Mouse (Mus musculus): ENCODE measurements around the gene Maml3.

Maml3 gene

GRCm38 (mm10) chr3:51730662-51731061, 374.2 kb downstream of the Maml3 start:
- ChIA-PET CTCF (interaction anchor here in 2 of 4 experiments (0.6 to 0.9 kb wide), 3 partner anchors 22 to 916 kb away, joined by 3 to 4 read pairs (median 3); no protein-coding TSS in a partner anchor), POLR2A (interaction anchor here in 2 of 4 experiments (0.6 to 1.0 kb wide), 3 partner anchors 9 to 329 kb away, joined by 3 to 8 read pairs (median 3); no protein-coding TSS in a partner anchor)

DNA sequence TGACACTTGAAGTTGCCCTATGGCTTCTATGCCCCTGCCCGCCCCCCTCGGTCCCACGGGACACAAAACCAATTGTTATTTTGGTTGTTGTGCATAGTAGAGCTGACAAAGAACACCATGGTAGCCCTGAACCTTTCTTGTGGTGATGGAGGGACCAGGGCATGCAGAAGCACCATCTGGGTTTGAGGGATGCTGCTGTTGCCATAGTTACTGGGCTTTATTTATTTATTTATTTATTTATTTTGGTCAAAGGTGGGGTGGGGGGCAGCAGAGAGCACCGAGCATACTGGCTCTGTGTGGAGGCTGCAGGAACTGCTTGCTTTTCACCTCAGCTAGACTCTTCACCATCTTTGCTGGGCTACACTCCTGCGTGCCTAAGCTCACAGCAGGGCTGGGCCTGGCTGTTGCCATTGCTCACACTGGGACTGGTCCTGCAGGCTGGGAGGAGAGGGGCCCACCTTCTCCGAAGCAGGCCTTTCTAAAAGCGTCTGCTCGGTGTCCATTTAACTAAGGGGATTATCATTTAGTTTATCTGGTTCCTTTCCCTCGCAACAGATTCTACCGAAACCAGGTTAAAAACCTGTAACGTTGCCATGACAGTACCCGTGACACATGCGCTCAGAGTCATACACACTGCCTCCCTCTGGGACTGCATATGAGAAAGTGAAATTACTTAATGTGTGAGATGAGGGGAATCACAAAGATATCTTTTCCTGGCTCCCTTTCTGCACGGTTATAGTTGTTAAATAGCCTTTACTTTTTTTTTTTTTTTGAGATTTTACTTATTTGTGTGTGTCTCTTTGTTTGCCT, 375.6 kb downstream of the Maml3 start:
- ChIA-PET POLR2A (interaction anchor here in 1 of 4 experiments (0.7 kb wide), 1 partner anchor 32 kb away, joined by 6 read pairs; no protein-coding TSS in a partner anchor), CTCF (no interaction called here)

GRCm38 (mm10) chr3:51728456-51728855, 376.4 kb downstream of the Maml3 start:
- ChIA-PET POLR2A (interaction anchor here in 1 of 4 experiments (0.6 kb wide), 2 partner anchors 24 to 250 kb away, joined by 3 read pairs; no protein-coding TSS in a partner anchor), CTCF (no interaction called here)

- ChIA-PET POLR2A (interaction anchor here in 1 of 4 experiments (0.6 kb wide), 2 partner anchors 23 to 250 kb away, joined by 3 read pairs; no protein-coding TSS in a partner anchor), CTCF (no interaction called here)
These were observed 376.9 kb downstream of the Maml3 start for GRCm38 (mm10) chr3:51727968-51728367.

- ChIA-PET POLR2A (no interaction called here), CTCF (no interaction called here)
These were observed 377.4 kb downstream of the Maml3 start for GRCm38 (mm10) chr3:51727487-51727886.

DNA sequence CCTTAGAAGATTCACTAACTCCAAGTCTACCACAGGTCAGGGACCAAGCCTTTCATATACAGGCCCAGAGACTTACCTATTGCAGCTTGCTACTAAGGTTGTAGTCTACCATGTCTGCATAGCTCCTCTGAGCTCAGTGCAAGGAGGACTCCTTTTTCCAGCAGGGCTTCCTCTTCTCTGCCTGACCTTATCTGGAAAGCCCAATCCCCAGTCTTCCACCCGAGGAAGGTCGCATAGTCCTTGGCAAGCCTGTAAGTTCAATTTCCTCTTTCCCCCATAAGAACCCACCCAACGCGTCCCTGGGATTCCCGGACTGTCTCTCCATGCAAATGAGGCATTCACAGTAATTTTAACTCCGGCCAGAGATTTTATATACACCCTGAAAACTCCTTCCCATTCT, 378.6 kb downstream of the Maml3 start:
- ChIA-PET CTCF (interaction anchor here in 2 of 4 experiments (1.4 to 2.1 kb wide), 2 partner anchors 25 to 187 kb away, joined by 3 to 5 read pairs; no protein-coding TSS in a partner anchor), POLR2A (no interaction called here)

DNA sequence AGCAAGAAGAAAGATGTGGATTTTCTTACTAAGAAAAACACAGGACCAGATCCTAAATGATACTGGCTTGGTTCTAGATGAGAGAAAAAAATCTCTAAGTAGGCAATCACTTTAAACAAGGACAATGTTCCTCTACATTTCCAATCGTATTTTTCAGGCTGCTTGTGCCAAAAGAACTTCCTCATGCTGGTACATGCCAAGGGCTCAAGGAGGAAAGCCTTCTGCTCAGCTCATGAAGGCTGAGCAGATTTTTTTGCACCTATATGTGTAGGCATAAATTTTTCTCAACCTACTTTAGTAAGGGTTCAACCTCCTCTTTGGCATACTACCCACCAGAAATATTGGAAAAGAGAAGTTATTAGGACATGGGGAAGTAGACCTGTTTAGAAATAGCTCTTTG, 384.9 kb downstream of the Maml3 start:
- CTCF ChIA-PET, result no interaction called here
- POLR2A ChIA-PET, result interaction anchor here in 1 of 4 experiments (0.5 kb wide), 1 partner anchor 11 kb away, joined by 3 read pairs; no protein-coding TSS in a partner anchor

GRCm38 (mm10) chr3:51719373-51719772, 385.5 kb downstream of the Maml3 start:
- ChIA-PET CTCF (no interaction called here), POLR2A (interaction anchor here in 1 of 4 experiments (0.5 kb wide), 1 partner anchor 12 kb away, joined by 3 read pairs; no protein-coding TSS in a partner anchor)

DNA sequence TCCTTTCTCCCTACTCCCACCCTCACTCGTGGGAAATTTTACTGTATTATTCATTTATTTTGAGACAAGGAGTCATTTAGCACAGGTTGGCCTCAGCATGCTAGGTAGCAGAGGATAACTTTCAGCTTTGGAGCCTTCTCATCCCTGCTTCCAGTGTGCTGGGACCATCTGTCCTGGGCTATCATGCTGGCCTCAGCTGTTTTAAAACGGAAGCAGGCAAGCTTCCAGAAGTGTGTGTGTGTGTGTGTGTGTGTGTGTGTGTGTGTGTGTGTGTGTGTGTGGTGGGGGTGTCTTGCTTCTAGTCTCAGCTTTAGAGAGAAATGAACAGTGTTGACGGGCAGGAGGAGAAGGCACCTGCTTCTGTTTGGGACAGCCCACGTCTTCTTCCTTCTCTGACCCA, 387.0 kb downstream of the Maml3 start:
- CTCF ChIA-PET, result interaction anchor here in 1 of 4 experiments (0.6 kb wide), 1 partner anchor 304 kb away, joined by 5 read pairs; no protein-coding TSS in a partner anchor
- POLR2A ChIA-PET, result interaction anchor here in 2 of 4 experiments (0.7 to 0.9 kb wide), 2 partner anchors 8 to 23 kb away, joined by 3 to 4 read pairs; no protein-coding TSS in a partner anchor

DNA sequence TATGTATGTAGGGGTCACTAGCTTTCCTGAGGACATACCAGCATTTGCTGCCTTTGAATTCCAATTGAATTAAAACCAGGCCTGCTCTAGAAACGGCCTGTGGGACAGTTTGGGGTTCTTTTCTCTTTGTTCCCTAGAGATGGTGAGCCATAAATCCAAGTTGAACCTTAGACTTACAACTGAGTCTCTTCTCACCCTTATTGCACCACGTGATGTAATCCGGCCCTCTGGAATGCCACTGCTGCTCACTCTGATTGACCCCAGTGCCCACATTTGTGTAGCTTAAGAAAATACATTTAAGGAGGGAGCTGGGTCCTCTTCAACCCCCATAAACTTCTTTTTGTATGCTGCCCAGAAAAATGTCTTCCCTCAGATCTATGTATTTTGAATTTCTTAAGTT, 387.4 kb downstream of the Maml3 start:
- POLR2A ChIA-PET, result interaction anchor here in 2 of 4 experiments (0.7 to 0.9 kb wide), 2 partner anchors 8 to 23 kb away, joined by 3 to 4 read pairs; no protein-coding TSS in a partner anchor
- CTCF ChIA-PET, result no interaction called here

DNA sequence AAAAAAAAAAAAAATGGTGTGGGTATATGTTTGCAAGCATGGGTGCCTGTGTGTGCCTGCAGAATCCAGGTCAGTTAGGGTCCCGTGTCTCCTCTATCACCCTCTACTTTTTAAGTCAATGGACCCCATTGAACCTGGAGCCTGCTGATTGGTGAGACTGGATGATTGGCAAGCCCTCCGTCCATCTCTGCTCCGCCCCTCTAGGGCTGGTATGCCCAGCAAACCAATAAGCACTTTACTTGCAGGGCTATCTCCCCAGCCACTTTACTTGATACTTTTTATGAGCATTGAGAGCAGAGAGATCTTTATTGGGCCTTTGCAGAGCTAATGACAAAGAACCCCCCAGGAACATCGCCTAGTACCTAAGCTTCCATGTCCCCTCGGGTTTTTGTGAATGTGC, 390.4 kb downstream of the Maml3 start:
- CTCF ChIA-PET, result no interaction called here
- POLR2A ChIA-PET, result interaction anchor here in 1 of 4 experiments (0.9 kb wide), 1 partner anchor 28 kb away, joined by 3 read pairs; no protein-coding TSS in a partner anchor

GRCm38 (mm10) chr3:51713233-51713632, 391.6 kb downstream of the Maml3 start:
- POLR2A ChIA-PET, result no interaction called here
- CTCF ChIA-PET, result no interaction called here

- ChIA-PET POLR2A (no interaction called here), CTCF (no interaction called here)
These were observed 392.5 kb downstream of the Maml3 start for GRCm38 (mm10) chr3:51712382-51712781.

DNA sequence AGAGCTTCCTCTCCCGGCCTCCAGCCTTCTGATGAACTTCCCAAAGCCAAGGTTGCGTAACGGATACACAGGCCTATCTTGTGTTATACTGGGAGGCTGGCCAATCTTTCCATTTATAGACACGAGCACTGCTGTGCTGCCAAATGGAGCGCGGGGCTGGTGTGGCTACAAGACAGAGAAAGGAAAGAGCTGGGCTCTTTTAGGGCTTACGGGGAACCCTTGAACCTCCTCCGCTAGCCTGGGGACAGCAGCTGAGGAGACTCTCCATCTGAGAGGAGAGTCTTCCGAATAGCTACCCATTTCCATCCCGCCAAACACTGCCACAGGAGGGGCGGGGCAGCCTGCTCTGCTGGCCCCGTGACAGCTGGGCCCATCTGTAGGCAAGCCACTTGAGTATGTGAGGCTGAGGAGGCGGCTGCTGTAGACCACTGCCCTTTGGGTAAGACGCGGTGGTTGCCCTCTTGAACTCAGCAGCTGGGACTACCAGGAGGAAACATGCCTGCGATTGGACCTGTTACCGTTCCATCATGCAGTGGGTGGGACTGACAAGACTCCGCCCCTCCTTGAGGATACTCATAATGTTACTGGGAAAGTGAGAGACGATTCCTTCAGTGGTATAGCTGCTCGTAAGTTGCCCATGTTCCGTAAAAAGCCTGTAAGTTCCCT, 396.0 kb downstream of the Maml3 start:
- POLR2A ChIA-PET, result interaction anchor here in 3 of 4 experiments (0.6 to 1.4 kb wide), 11 partner anchors 15 to 553 kb away, joined by 3 to 10 read pairs (median 3); partner anchors contain the start of gene Rab33b (in 2 of the 3)
- CTCF ChIA-PET, result interaction anchor here in 2 of 4 experiments (0.6 to 1.3 kb wide), 7 partner anchors 8 to 511 kb away, joined by 3 to 7 read pairs (median 4); partner anchors contain the start of gene Rab33b (in 1 of the 2)

DNA sequence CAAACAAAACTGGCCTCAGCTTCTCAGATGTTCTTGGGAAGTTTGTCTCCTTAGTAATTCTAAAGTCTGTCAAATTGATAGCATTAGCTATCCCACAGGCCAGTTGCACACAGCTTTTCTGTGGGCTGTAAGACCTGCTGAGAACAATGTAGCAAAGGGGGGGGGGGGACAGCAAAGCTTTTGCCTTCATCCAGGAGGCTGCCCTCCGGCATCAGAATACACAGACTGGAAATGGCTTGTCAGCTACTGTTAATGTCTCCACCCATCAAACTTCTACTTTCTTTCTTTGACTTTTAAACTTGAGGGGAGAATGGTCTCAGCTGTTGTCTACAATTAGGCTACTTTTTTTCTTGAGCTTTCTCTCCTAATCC, 396.5 kb downstream of the Maml3 start:
- ChIA-PET CTCF (interaction anchor here in 2 of 4 experiments (0.6 to 1.3 kb wide), 8 partner anchors 8 to 512 kb away, joined by 3 to 7 read pairs (median 4); partner anchors contain the start of gene Rab33b (in 1 of the 2)), POLR2A (interaction anchor here in 3 of 4 experiments (0.6 to 1.4 kb wide), 9 partner anchors 16 to 553 kb away, joined by 3 to 10 read pairs (median 3); partner anchors contain the start of gene Rab33b (in 2 of the 3))

GRCm38 (mm10) chr3:51705220-51705619, 399.7 kb downstream of the Maml3 start:
- ChIA-PET CTCF (interaction anchor here in 3 of 4 experiments (0.6 to 1.0 kb wide), 7 partner anchors 26 to 278 kb away, joined by 3 to 4 read pairs (median 3); partner anchors contain the start of gene Rab33b (in 1 of the 3)), POLR2A (interaction anchor here in 2 of 4 experiments (0.6 to 0.8 kb wide), 3 partner anchors 23 to 211 kb away, joined by 3 to 4 read pairs (median 3); no protein-coding TSS in a partner anchor)

- ChIA-PET CTCF (interaction anchor here in 1 of 4 experiments (0.7 kb wide), 1 partner anchor 211 kb away, joined by 3 read pairs; no protein-coding TSS in a partner anchor), POLR2A (no interaction called here)
These were observed 401.4 kb downstream of the Maml3 start for GRCm38 (mm10) chr3:51703478-51703877.

DNA sequence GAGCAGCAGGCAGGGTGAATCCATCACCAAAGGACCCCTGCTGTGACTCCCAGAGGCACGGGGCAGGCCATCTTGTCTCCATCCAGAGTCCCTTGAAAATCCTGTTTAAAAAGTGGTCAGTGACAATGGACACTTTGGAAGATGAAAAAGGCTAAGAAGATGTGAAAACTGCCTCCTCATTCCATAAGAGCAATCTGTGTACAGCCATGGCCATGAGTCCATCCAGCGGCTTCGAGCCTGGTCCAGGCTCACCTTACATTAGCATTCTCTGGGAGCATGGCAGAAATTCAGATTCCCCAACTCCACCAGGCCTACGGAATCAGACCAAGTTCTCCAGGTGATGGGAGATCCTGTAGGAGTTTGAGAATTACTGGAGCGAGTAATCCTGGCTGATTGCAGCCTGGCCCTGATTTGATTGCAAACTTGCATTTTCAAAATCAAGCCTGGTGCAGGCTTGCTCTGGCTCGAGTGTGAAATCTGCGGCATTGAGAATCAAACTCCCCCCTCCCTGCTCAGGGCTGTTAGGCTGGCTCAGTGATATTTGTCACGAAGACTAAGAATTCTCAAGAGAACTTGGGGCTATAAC, 402.1 kb downstream of the Maml3 start:
- ChIA-PET POLR2A (interaction anchor here in 1 of 4 experiments (0.8 kb wide), 1 partner anchor 1953 kb away, joined by 3 read pairs; no protein-coding TSS in a partner anchor), CTCF (no interaction called here)

All from embryonic stem cell, embryonic (primary cell).